Mouse (Mus musculus) ES-Bruce4 (cell line): ENCODE measurements around the gene Tent4b. TPM values are rescaled to one million over a fixed set of nuclear protein-coding genes. Genes with fewer than 3 reads are reported as not detected.
A peak's percentile ranks its signal among the peaks of the same experiment; 100 is the strongest.

ENCODE experiments used
- H3K27ac ChIP-seq: 2 replicates; pipeline ENCODE4 v1.5.1; 2012; ENCODE audit warnings: low read length, inconsistent platforms; ENCODE audit not compliant: insufficient read depth
- H3K27me3 ChIP-seq: 2 replicates; pipeline ENCODE4 v1.6.1; 2012; ENCODE audit warnings: mild to moderate bottlenecking, low read length, inconsistent platforms; ENCODE audit not compliant: control insufficient read depth, poor library complexity, insufficient read depth, severe bottlenecking
- H3K36me3 ChIP-seq: 2 replicates; pipeline ENCODE4 v1.6.1; 2012; ENCODE audit warnings: inconsistent platforms, mild to moderate bottlenecking, low read length, moderate library complexity; ENCODE audit not compliant: control insufficient read depth, poor library complexity, insufficient read depth, severe bottlenecking
- H3K4me1 ChIP-seq: one replicate; pipeline ENCODE4 v1.8.1; 2011; ENCODE audit warnings: low read length; ENCODE audit not compliant: control insufficient read depth, insufficient read depth
- H3K4me3 ChIP-seq: 2 replicates; pipeline ENCODE4 v1.5.1; 2011; ENCODE audit warnings: low read depth, mild to moderate bottlenecking, low read length
- H3K9ac ChIP-seq: 2 replicates; pipeline ENCODE4 v1.6.1; 2012; ENCODE audit warnings: low read depth, mild to moderate bottlenecking, inconsistent platforms; ENCODE audit not compliant: poor library complexity, severe bottlenecking
- H3K9me3 ChIP-seq: replicated peaks from 2 replicates; pipeline ENCODE4 v1.6.1; 2012; ENCODE audit warnings: mild to moderate bottlenecking, low read length, inconsistent platforms; ENCODE audit not compliant: control insufficient read depth, poor library complexity, insufficient read depth, severe bottlenecking
- CTCF ChIP-seq: IDR thresholded peaks from one replicate; pipeline ENCODE4 v1.8.1; 2011; ENCODE audit warnings: low read depth, low read length
- EP300 ChIP-seq: IDR thresholded peaks from 2 replicates; pipeline ENCODE4 v1.6.1; 2011; ENCODE audit warnings: low read depth, low read length; ENCODE audit not compliant: insufficient read depth
- POLR2A ChIP-seq: IDR thresholded peaks from one replicate; pipeline ENCODE4 v1.8.1; 2011; ENCODE audit warnings: low read length; ENCODE audit not compliant: insufficient read depth
- polyA plus RNA-seq: library from polyadenylated mRNA; stranded (reverse); fragments of >200 nt; gene quantifications from 2 replicates; pipeline ENCODE4 v1.2.4, GENCODE M21; 2011; ENCODE audit warnings: low read depth; ENCODE audit not compliant: missing spikeins, insufficient read depth, insufficient read length

The Tent4b gene
- polyA plus RNA-seq, 1 experiment, result 45.2 TPM

DNA sequence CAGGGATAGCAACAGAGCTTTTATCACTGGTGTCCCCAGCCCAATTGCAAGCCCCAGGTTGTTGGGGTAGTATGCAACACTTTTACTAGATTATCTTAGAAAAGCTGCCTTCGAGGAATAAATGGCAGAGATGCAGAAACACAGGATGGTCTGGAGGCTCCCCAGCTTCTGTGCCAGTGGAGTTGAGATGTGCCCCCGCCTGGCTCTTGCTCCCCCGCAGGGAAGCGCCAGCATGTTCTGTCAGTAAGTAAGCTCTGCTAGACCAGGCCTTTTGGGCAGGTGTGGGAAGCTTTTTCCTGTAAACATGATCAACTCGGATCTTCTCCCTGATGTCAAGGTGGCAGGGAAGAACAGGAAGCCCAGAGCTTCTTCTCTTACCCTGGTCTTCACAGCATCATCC is 40.3 kb downstream of the Tent4b start:
- TF ChIP-seq POLR2A, result no peak
- TF ChIP-seq EP300, result no peak
- no peak for TF ChIP-seq CTCF

DNA sequence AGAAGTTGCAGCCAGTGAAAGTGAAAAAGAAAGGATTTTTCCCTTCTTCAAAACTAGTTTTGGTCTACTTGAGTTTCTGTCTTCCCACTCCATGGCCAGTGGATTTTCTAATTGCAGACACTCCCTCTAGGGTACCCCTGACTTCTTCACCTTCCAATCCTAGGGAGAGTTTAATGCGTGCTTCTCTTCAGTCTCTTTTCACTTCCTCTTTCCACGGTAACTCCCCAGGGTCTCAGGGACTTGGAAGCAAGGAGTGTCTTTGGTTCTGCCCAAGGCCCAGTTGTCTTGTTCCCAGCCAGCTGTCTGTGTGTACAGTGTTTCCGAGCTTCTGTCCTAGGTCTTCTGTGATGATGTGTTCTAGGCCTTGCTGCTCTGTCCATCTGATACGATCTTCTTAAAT is 42.9 kb downstream of the Tent4b start:
- TF ChIP-seq POLR2A (no peak), EP300 (no peak), CTCF (no peak)

More for the DNA sequence above, 40.3 kb downstream of the Tent4b start:
- Histone ChIP-seq H3K9ac (no peak overlapping the region), H3K27ac (no peak overlapping the region), H3K36me3 (0 out of 2 replicates have a peak, but pooled peaks cover 6% of the 10 kb centered on the region), H3K4me3 (no peak overlapping the region), H3K9me3 (no peaks in the 10 kb centered on the region), H3K4me1 (no peaks in the 10 kb centered on the region), H3K27me3 (no peaks in the 10 kb centered on the region; the same call in 1 of the 2 replicates)

DNA sequence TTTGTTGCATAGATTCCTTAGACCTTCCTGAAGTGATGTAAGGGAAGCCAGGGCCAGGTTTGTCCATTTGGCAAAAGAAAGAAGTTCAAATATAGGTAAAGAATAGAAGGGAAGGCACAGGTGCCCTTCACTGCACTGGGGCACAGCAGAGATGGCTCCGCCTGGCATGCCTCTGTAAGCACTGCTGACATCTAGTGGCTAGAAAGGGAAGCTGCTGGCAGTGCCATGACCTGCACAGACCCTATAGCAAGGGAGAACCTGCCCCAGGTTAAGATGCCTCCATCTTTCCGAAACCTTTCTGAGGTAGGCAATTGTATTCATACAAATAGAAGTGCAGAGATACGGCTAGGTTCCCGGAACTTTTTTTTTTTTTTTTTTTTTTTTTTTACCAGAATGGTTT is 45.3 kb downstream of the Tent4b start:
- H3K36me3 ChIP-seq, result peaks cover 27% of the 10 kb centered on the region
- no peaks in the 10 kb centered on the region; the same call in 1 of the 2 replicates for H3K27me3 ChIP-seq
- TF ChIP-seq CTCF (peak; percentile 93), EP300 (no peak)
- H3K9me3 ChIP-seq, result no peaks in the 10 kb centered on the region
- H3K4me1 ChIP-seq, result no peaks in the 10 kb centered on the region
- no peak overlapping the region for H3K9ac ChIP-seq
- H3K4me3 ChIP-seq, result no peak overlapping the region
- no peak overlapping the region for H3K27ac ChIP-seq

More for the DNA sequence above, 42.9 kb downstream of the Tent4b start:
- H3K27ac ChIP-seq, result no peak overlapping the region
- peaks cover 20% of the 10 kb centered on the region; the same call in 1 of the 2 replicates for H3K36me3 ChIP-seq
- H3K27me3 ChIP-seq, result no peaks in the 10 kb centered on the region; the same call in 1 of the 2 replicates
- H3K4me1 ChIP-seq, result no peaks in the 10 kb centered on the region
- H3K9ac ChIP-seq, result no peak overlapping the region
- H3K9me3 ChIP-seq, result no peaks in the 10 kb centered on the region
- H3K4me3 ChIP-seq, result no peak overlapping the region

DNA sequence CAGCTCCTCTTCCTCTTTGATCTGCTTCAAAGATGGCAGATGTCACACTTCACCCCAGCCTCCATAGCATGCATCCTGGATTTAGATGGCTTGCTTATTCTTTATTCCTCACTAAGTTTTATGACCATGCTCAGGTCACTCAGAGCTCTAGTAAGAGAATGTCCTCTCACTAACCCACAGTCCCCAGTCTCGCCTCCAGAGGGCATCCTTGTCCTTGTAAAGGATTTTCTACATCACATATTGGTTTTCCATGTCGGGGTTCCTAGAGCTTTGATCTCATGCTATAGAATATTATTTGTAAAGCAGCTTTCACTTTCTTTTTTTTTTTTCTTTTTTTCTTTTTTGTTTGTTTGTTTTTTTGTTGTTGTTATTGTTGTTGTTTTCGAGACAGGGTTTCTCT is 53.8 kb downstream of the Tent4b start:
- Histone ChIP-seq H3K4me3 (no peak overlapping the region), H3K9me3 (no peaks in the 10 kb centered on the region), H3K9ac (no peak overlapping the region), H3K36me3 (peaks cover 31% of the 10 kb centered on the region), H3K4me1 (no peaks in the 10 kb centered on the region), H3K27me3 (no peaks in the 10 kb centered on the region), H3K27ac (no peak overlapping the region)
- TF ChIP-seq EP300 (no peak), POLR2A (no peak), CTCF (no peak)

DNA sequence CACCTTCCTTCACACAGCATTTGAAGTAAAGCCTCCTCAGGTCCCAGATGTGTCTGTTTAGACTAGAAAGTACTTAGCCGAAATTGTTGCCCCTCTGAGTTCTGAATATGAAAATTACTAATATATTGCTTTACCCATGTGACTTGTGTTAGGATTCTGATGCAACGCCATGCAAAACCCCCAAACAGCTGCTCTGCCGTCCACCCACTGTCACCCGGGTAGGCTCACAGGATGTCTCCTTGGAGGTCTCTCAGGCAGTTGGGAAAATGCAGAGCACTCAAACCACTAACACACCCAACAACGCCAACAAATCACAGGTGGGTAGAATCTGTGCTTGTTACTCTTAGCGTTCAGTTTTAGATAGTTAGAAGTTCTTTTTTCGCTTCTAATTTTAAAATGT is 55.9 kb downstream of the Tent4b start:
- H3K4me1 ChIP-seq, result no peaks in the 10 kb centered on the region
- H3K9ac ChIP-seq, result no peak overlapping the region
- H3K9me3 ChIP-seq, result no peaks in the 10 kb centered on the region
- no peak overlapping the region for H3K4me3 ChIP-seq
- no peak overlapping the region for H3K27ac ChIP-seq
- H3K36me3 ChIP-seq, result peaks cover 31% of the 10 kb centered on the region
- TF ChIP-seq CTCF, result no peak
- TF ChIP-seq EP300, result no peak
- no peak for TF ChIP-seq POLR2A
- H3K27me3 ChIP-seq, result no peaks in the 10 kb centered on the region

DNA sequence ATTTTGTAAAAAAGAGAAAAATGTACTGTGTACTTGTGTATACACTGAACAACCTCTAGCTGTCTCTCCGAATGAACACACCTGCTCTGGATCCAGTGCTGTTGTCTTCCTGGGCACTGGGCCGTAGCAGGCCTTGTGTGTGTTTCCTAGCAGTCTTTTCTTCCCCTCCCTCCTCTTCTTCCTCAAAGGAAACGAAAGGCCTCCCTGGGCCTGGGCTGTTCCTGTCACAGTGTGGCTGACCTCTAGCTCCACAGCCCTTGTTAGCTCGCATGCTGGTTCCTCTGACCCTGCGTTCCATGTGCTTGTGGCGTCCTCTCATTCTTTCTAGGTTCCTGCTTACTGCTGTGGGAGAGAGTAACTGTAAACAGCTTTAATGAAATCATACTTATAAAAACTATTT is 59.0 kb downstream of the Tent4b start:
- no peaks in the 10 kb centered on the region for H3K27me3 ChIP-seq
- no peaks in the 10 kb centered on the region for H3K9me3 ChIP-seq
- H3K4me3 ChIP-seq, result no peak overlapping the region
- H3K9ac ChIP-seq, result no peak overlapping the region
- TF ChIP-seq POLR2A, result no peak
- TF ChIP-seq CTCF, result no peak
- no peak for TF ChIP-seq EP300
- H3K4me1 ChIP-seq, result peaks cover 2% of the 10 kb centered on the region
- no peak overlapping the region for H3K27ac ChIP-seq
- H3K36me3 ChIP-seq, result peaks cover 15% of the 10 kb centered on the region
